Mouse (Mus musculus) adrenal gland, postnatal 36 days (tissue): ENCODE data around the gene Mex3b. TPM values are rescaled to one million over a fixed set of nuclear protein-coding genes. Genes with fewer than 3 reads are reported as not detected.

Experiments
- total RNA-seq, 2 experiments: library from RNA; stranded (reverse); gene quantifications; 2 replicates each; pipeline ENCODE4 v1.2.3; 2021

Gene Mex3b
- total RNA-seq, 2 experiments from 2014 or later: 2.0 to 2.1 TPM

Other genes with a start within 250 kb of the Mex3b start
- gene Saxo2, start 218.8 kb upstream of the Mex3b start, total RNA-seq: 1 to 10 TPM in 1 of 2 experiments, under 1 TPM in 1; 0.86 to 1.5 TPM
- 10 to 100 TPM; 17.9 to 22.5 TPM for gene Efl1, start 218.7 kb upstream of the Mex3b start, total RNA-seq